Mouse (Mus musculus) layer of hippocampus, adult 9-10 months (tissue): ENCODE measurements around the gene Gm21874.
"Not testable (repeated sequence)": the region's sequence is repeated elsewhere in the genome, so short reads cannot be mapped to it uniquely, and the experiment has no call there.

ENCODE experiments used
- DNase-seq: peaks from one replicate; pipeline ENCODE4 v3.0.0; 2022; ENCODE audit warnings: low spot score

Gm21874 gene

DNA sequence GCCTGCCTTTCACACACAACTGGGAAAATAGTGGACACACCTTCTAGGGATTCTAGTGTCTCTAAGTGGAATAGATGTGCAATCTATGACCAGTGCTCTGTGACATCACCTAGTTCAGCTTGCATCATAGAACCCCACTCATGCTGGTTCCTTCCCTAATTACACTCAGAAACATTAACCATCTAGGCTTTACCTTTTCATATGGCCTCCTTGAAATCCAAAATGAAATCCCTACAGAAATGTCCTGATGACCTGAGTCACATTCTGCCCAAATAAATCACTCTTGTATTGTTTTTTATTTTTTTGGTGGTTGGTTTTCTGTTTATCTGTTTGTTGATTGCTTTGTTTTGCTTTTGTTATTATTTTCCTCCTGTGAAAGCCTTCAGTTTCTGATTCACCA, at the start of gene Gm21874:
Gene Gm21874 (minus strand): TSS at position 101 of the 400 bp plus-strand sequence.
- DNase-seq, result not testable (repeated sequence)
